Mouse (Mus musculus) liver (tissue): Measurements from ENCODE around the gene Ttc9b.

ENCODE experiments used
- DNase-seq: peaks from one replicate; pipeline ENCODE4 v3.0.0-alpha.2; 2020; ENCODE audit warnings: mixed read lengths

The Ttc9b gene

DNA sequence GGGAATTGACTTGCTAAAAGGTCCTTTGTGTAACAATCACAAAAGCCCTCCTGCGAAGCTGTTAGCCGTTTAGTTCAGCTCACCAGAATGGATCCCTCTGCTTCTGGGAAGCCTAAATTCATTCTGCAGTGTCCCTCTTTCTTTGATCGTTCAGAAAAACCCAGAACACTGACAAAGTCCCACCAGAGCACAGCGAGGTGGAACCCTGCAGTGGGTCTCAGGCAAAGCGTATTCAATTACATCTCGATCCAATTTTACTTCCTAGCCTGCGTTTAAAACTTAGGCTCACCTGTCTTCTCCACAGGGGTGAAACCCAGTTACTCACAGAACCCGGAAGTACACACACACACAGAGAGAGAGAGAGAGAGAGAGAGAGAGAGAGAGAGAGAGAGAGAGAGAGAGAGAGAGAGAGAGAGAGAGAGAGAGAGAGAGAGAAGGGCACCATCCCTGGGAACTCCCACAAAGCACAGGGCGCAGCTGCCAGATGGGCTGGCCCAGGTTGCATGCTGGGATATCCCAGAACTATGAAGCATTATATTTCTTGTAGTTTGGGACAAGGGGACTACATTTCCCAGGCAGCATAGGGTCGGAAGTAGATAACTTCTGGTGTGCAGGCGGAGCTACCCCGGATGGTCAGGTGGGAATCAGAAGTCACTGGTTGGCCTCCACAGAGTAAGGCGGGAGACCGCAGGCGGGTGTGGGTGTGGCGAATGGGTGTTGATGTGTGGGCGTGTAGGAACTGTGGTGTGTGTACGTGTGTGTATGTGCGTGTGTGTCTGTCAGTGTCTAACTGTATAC is 35.3 kb downstream of the Ttc9b start, which contains the start of gene Zfp607b:
TSS of gene Zfp607b (plus strand) at position 526 of the 798 bp plus-strand sequence.
- DNase-seq, result peak; percentile 94

DNA sequence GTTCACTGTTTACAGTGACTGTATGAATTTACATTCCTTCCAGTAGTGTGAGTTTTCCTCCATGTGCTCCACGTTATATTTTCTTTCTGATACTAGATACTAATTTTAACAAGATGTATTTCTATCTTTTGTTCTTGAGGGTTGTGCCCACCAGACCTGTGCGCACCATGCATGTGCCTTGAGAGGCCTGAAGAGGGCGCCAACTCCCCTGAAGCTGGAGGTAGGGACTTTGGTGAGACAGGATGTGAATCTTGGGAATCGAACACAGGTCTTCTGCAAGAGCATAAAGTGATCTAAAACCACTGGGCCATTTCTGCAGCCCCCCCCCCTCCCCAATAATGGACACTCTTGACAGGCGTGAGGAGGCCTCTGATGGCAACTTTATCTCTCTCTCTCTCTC is 37.4 kb downstream of the Ttc9b start:
- DNase-seq, result peak; percentile 43

DNA sequence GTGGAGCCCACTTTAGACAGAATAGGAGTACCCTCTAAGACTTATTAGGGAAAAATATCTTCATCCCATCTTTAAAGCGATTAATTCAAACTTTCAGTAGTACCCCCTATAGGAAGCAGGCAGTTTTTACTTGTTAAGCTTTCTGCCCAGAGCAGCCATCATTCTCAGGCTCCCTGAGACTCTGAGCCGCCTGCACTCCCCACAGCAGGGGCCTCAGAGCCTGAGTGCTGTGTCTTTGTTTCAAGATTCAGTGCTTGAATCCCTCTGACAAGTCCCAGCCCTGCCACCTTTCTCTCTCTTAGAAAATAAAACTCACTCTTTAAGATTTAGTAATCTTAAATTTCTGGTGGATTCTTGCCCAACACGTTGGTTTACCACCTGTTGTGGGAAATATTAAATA is 43.0 kb downstream of the Ttc9b start:
- DNase-seq, result no peak
